Mouse (Mus musculus) neural tube, embryonic 13.5 days (tissue): ENCODE data around the gene Pigq. TPM values are rescaled to one million over a fixed set of nuclear protein-coding genes. Genes with fewer than 3 reads are reported as not detected.

Experiments
- ATAC-seq: fragments of 200-750 bp; cut with Nextera tagmentation; 2 replicates; pipeline ENCODE4 v1.8.0; 2017; ENCODE audit warnings: low read depth, mild to moderate bottlenecking, moderate TSS enrichment, moderate library complexity
- H3K27ac ChIP-seq: fragments of 300-500 bp; sonication (generic); replicated peaks from 2 replicates; pipeline ENCODE4 v1.5.1; 2015; ENCODE audit warnings: moderate library complexity, mild to moderate bottlenecking, inconsistent platforms
- H3K27me3 ChIP-seq: fragments of 300-500 bp; sonication (generic); 2 replicates; pipeline ENCODE4 v1.6.1; 2015; ENCODE audit warnings: mild to moderate bottlenecking, inconsistent platforms
- H3K36me3 ChIP-seq: fragments of 300-500 bp; sonication (generic); 2 replicates; pipeline ENCODE4 v1.6.1; 2015; ENCODE audit warnings: mild to moderate bottlenecking, inconsistent platforms
- H3K4me1 ChIP-seq: fragments of 300-500 bp; sonication (generic); replicated peaks from 2 replicates; pipeline ENCODE4 v1.6.1; 2015; ENCODE audit warnings: inconsistent platforms
- H3K4me2 ChIP-seq: fragments of 300-500 bp; sonication (generic); 2 replicates; pipeline ENCODE4 v1.6.1; 2015; ENCODE audit warnings: inconsistent platforms, mild to moderate bottlenecking, moderate library complexity
- H3K4me3 ChIP-seq: fragments of 300-500 bp; sonication (generic); 2 replicates; pipeline ENCODE4 v1.5.1; 2015; ENCODE audit warnings: mild to moderate bottlenecking, inconsistent platforms
- H3K9ac ChIP-seq: fragments of 300-500 bp; sonication (generic); 2 replicates; pipeline ENCODE4 v1.6.1; 2015; ENCODE audit warnings: moderate library complexity, mild to moderate bottlenecking, inconsistent platforms
- H3K9me3 ChIP-seq: fragments of 300-500 bp; sonication (generic); 2 replicates; pipeline ENCODE4 v1.6.1; 2016; ENCODE audit warnings: inconsistent platforms
- WGBS: fragments of 180-500 bp; shearing (Covaris S2); methylation state at CpG from one replicate; pipeline ENCODE4 v1.1.7; 2015; 5-methylcytosine and 5-hydroxymethylcytosine counted together
- polyA plus RNA-seq: library from polyadenylated mRNA; unstranded; fragments of >200 nt; fragmentation: Nextera tagmentation; extraction: Ambion mirVana; gene quantifications from 2 replicates; pipeline ENCODE4 v1.2.1, GENCODE M21; 2015

Pigq gene
- polyA plus RNA-seq, 1 experiment from 2014 or later, result 56.1 TPM

- Histone ChIP-seq H3K4me3 (no peak overlapping the region), H3K4me1 (peaks cover 41% of the 10 kb centered on the region), H3K9me3 (no peaks in the 10 kb centered on the region), H3K4me2 (no peak overlapping the region), H3K9ac (no peak overlapping the region), H3K27ac (no peak overlapping the region), H3K36me3 (peaks cover 38% of the 10 kb centered on the region), H3K27me3 (no peaks in the 10 kb centered on the region)
- ATAC-seq, result no peak
- WGBS, result 93% methylated on average over 32 of the region's 32 CpGs
Observed at GRCm38 (mm10) chr17:25877741-25878610, 66.8 kb downstream of the Pigq start.

DNA sequence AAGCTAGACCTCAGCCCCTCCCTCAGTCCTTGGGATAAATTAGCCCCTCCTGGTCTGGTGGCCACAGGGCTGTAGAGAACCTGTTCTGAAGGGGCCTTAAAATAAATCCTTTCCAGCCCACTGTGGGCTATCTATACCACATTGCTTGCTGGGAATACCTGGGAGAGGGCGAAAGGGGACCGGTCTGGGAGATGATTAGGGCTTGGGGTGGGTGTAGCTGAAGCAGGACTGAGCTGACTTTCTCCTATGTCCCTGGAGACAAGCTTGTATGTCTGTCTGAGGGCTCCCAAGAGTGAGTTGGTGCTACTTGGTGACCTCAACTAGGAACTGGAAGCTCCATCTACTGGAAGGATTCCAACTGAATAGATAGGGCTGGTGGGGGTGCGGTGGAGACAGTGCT lies 67.7 kb downstream of the Pigq start:
- Histone ChIP-seq H3K36me3 (peaks cover 29% of the 10 kb centered on the region), H3K4me2 (0 out of 2 replicates have a peak overlapping the region, but pooled peaks have one; percentile 94), H3K27me3 (no peaks in the 10 kb centered on the region), H3K4me3 (no peak overlapping the region), H3K4me1 (peaks cover 41% of the 10 kb centered on the region), H3K27ac (no peak overlapping the region), H3K9me3 (no peaks in the 10 kb centered on the region), H3K9ac (peak overlapping the region; percentile 31; the same call in 1 of the 2 replicates)
- WGBS, result 89% methylated on average over 3 of the region's 3 CpGs
- no peak for ATAC-seq

Other genes starting within 250 kb of the Pigq start
- 2.1 and 2.8 TPM in 2 replicates for gene Gng13, start 227.8 kb downstream of the Pigq start, polyA plus RNA-seq
- gene Chtf18, start 217.5 kb downstream of the Pigq start, polyA plus RNA-seq, result 7.3 and 9.1 TPM in 2 replicates
- 20.4 and 24.4 TPM in 2 replicates for gene Rpusd1, start 217.3 kb downstream of the Pigq start, polyA plus RNA-seq
- not detected in 2 replicates for gene Mslnl, start 208.9 kb downstream of the Pigq start, polyA plus RNA-seq
- 0.29 and 0.54 TPM in 2 replicates for gene Msln, start 190.6 kb downstream of the Pigq start, polyA plus RNA-seq
- 26.4 and 26.6 TPM in 2 replicates for gene Narfl, start 171.2 kb downstream of the Pigq start, polyA plus RNA-seq
- gene Haghl, start 159.3 kb downstream of the Pigq start, polyA plus RNA-seq, result 101 and 107 TPM in 2 replicates
- 0.33 and 0.39 TPM in 2 replicates for gene Ccdc78, start 158.4 kb downstream of the Pigq start, polyA plus RNA-seq
- gene Fam173a, start 152.0 kb downstream of the Pigq start, polyA plus RNA-seq, result 70.5 and 73.6 TPM in 2 replicates
- 0.66 and 1.9 TPM in 2 replicates for gene AC134908.4, start 149.3 kb downstream of the Pigq start, polyA plus RNA-seq
- gene Metrn, start 147.8 kb downstream of the Pigq start, polyA plus RNA-seq, result 46.7 and 58.7 TPM in 2 replicates
- 27.7 and 31.8 TPM in 2 replicates for gene Fbxl16, start 135.9 kb downstream of the Pigq start, polyA plus RNA-seq
- gene Wdr24, start 121.3 kb downstream of the Pigq start, polyA plus RNA-seq, result 27.0 and 28.3 TPM in 2 replicates
- 55.2 and 60.6 TPM in 2 replicates for gene Jmjd8, start 116.1 kb downstream of the Pigq start, polyA plus RNA-seq
- gene Stub1, start 111.5 kb downstream of the Pigq start, polyA plus RNA-seq, result 284 and 316 TPM in 2 replicates
- 18.9 and 21.1 TPM in 2 replicates for gene Rhbdl1, start 107.6 kb downstream of the Pigq start, polyA plus RNA-seq
- 6.9 and 7.5 TPM in 2 replicates for gene Gm20683, start 103.2 kb downstream of the Pigq start, polyA plus RNA-seq
- gene Rhot2, start 100.1 kb downstream of the Pigq start, polyA plus RNA-seq, result 15.4 and 18.3 TPM in 2 replicates
- 14.1 and 15.6 TPM in 2 replicates for gene Wdr90, start 83.4 kb downstream of the Pigq start, polyA plus RNA-seq
- gene Mcrip2, start 76.2 kb downstream of the Pigq start, polyA plus RNA-seq, result 10.8 and 14.2 TPM in 2 replicates
- 56.8 and 65.5 TPM in 2 replicates for gene Mettl26, start 69.9 kb downstream of the Pigq start, polyA plus RNA-seq
- 0.53 and 0.79 TPM in 2 replicates for gene Wfikkn1, start 64.1 kb downstream of the Pigq start, polyA plus RNA-seq
- gene Rab40c, start 25.2 kb downstream of the Pigq start, polyA plus RNA-seq, result 50.7 and 51.5 TPM in 2 replicates
- not detected in 2 replicates for gene Nhlrc4, start within 50 bp of the Pigq start, polyA plus RNA-seq
- 0.22 and 0.34 TPM in 2 replicates for gene A930017K11Rik, start 7.6 kb upstream of the Pigq start, polyA plus RNA-seq
- 16.7 and 20.5 TPM in 2 replicates for gene Capn15, start 40.9 kb upstream of the Pigq start, polyA plus RNA-seq
- 25.9 and 28.3 TPM in 2 replicates for gene Rab11fip3, start 124.6 kb upstream of the Pigq start, polyA plus RNA-seq
- gene Decr2, start 145.4 kb upstream of the Pigq start, polyA plus RNA-seq, result 32.7 and 35.1 TPM in 2 replicates
- 29.6 and 32.2 TPM in 2 replicates for gene Nme4, start 150.7 kb upstream of the Pigq start, polyA plus RNA-seq
- gene Tmem8, start 168.4 kb upstream of the Pigq start, polyA plus RNA-seq, result 3.3 TPM in 2 replicates
- 171 and 174 TPM in 2 replicates for gene Mrpl28, start 178.6 kb upstream of the Pigq start, polyA plus RNA-seq
- 7.1 and 11.6 TPM in 2 replicates for gene Axin1, start 193.8 kb upstream of the Pigq start, polyA plus RNA-seq